Mouse (Mus musculus): ENCODE data around the gene Dctpp1. TPM values are rescaled to one million over a fixed set of nuclear protein-coding genes. Genes with fewer than 3 reads are reported as not detected.

Gene Dctpp1
- polyA plus RNA-seq, 1 experiment from 2014 or later, result 224 TPM

GRCm38 (mm10) chr7:127223106-127223505 is 37.4 kb downstream of the Dctpp1 start:
- Histone ChIP-seq H3K9me3 (no peaks in the 10 kb centered on the region), H3K36me3 (replicated peaks) (peaks cover 8% of the 10 kb centered on the region; the same call in 1 of the 2 replicates), H3K4me1 (no peaks in the 10 kb centered on the region), H3K27ac (no peak overlapping the region), H3K27me3 (no peaks in the 10 kb centered on the region), H3K4me2 (no peak overlapping the region), H3K9ac (no peak overlapping the region), H3K4me3 (replicated peaks) (no peak overlapping the region)
- no peak for ATAC-seq (ENCODE audit: low FRiP score)
- WGBS, result 97% methylated on average over 3 of the region's 3 CpGs

- peaks cover 8% of the 10 kb centered on the region; the same call in 1 of the 2 replicates for H3K36me3 ChIP-seq (replicated peaks)
- no peak overlapping the region for H3K4me3 ChIP-seq (replicated peaks)
- no peak overlapping the region for H3K4me2 ChIP-seq
- H3K4me1 ChIP-seq, result no peaks in the 10 kb centered on the region
- ATAC-seq (ENCODE audit: low FRiP score), result no peak
- no peaks in the 10 kb centered on the region for H3K9me3 ChIP-seq
- WGBS, result 84% methylated on average over 6 of the region's 6 CpGs
- no peak overlapping the region for H3K27ac ChIP-seq
- H3K9ac ChIP-seq, result no peak overlapping the region
- H3K27me3 ChIP-seq, result 0 out of 2 replicates have a peak, but pooled peaks cover 1% of the 10 kb centered on the region
These were observed 40.1 kb downstream of the Dctpp1 start for GRCm38 (mm10) chr7:127220440-127220839.

- no peak overlapping the region for H3K4me2 ChIP-seq
- H3K27me3 ChIP-seq, result peaks cover 19% of the 10 kb centered on the region
- 93% methylated on average over 4 of the region's 4 CpGs for WGBS
- H3K27ac ChIP-seq, result no peak overlapping the region
- peaks cover 8% of the 10 kb centered on the region; the same call in 1 of the 2 replicates for H3K36me3 ChIP-seq (replicated peaks)
- H3K9ac ChIP-seq, result no peak overlapping the region
- H3K9me3 ChIP-seq, result no peaks in the 10 kb centered on the region
- no peak for ATAC-seq (ENCODE audit: low FRiP score)
- H3K4me1 ChIP-seq, result peaks cover 7% of the 10 kb centered on the region; the same call in 1 of the 2 replicates
- H3K4me3 ChIP-seq (replicated peaks), result no peak overlapping the region
These were observed 41.8 kb downstream of the Dctpp1 start for GRCm38 (mm10) chr7:127218670-127219069.

- Histone ChIP-seq H3K27ac (no peak overlapping the region), H3K4me2 (no peak overlapping the region), H3K36me3 (replicated peaks) (peaks cover 8% of the 10 kb centered on the region; the same call in 1 of the 2 replicates), H3K9ac (no peak overlapping the region), H3K4me1 (peaks cover 7% of the 10 kb centered on the region; the same call in 1 of the 2 replicates), H3K4me3 (replicated peaks) (no peak overlapping the region), H3K27me3 (peaks cover 23% of the 10 kb centered on the region), H3K9me3 (no peaks in the 10 kb centered on the region)
- no peak for ATAC-seq (ENCODE audit: low FRiP score)
- WGBS, result 90% methylated on average over 10 of the region's 10 CpGs
These were observed 42.4 kb downstream of the Dctpp1 start for GRCm38 (mm10) chr7:127217901-127218642.

- no peak for ATAC-seq (ENCODE audit: low FRiP score)
- Histone ChIP-seq H3K27me3 (peaks cover 28% of the 10 kb centered on the region), H3K27ac (no peak overlapping the region), H3K36me3 (replicated peaks) (peaks cover 4% of the 10 kb centered on the region; the same call in 1 of the 2 replicates), H3K9me3 (no peaks in the 10 kb centered on the region), H3K4me1 (peaks cover 7% of the 10 kb centered on the region; the same call in 1 of the 2 replicates), H3K9ac (no peak overlapping the region), H3K4me3 (replicated peaks) (no peak overlapping the region), H3K4me2 (no peak overlapping the region)
- 94% methylated on average over 6 of the region's 6 CpGs for WGBS
These were observed 43.0 kb downstream of the Dctpp1 start for GRCm38 (mm10) chr7:127217475-127217874.

GRCm38 (mm10) chr7:127216307-127216706 is 44.2 kb downstream of the Dctpp1 start:
- Histone ChIP-seq H3K36me3 (replicated peaks) (no peaks in the 10 kb centered on the region), H3K4me2 (no peak overlapping the region), H3K9me3 (no peaks in the 10 kb centered on the region), H3K27ac (no peak overlapping the region), H3K27me3 (peaks cover 28% of the 10 kb centered on the region), H3K4me3 (replicated peaks) (no peak overlapping the region), H3K9ac (no peak overlapping the region), H3K4me1 (peaks cover 7% of the 10 kb centered on the region; the same call in 1 of the 2 replicates)
- 94% methylated on average over 5 of the region's 5 CpGs for WGBS
- no peak for ATAC-seq (ENCODE audit: low FRiP score)

- H3K4me3 ChIP-seq (replicated peaks), result no peak overlapping the region
- no peak overlapping the region for H3K27ac ChIP-seq
- peaks cover 28% of the 10 kb centered on the region for H3K27me3 ChIP-seq
- ATAC-seq (ENCODE audit: low FRiP score), result 0 out of 2 replicates have a peak, but pooled peaks have one; percentile 9
- no peak overlapping the region for H3K9ac ChIP-seq
- 23% methylated on average over 33 of the region's 33 CpGs for WGBS
- H3K4me2 ChIP-seq, result peak overlapping the region; percentile 42
- H3K9me3 ChIP-seq, result no peaks in the 10 kb centered on the region
- peaks cover 7% of the 10 kb centered on the region; the same call in 1 of the 2 replicates for H3K4me1 ChIP-seq
- H3K36me3 ChIP-seq (replicated peaks), result no peaks in the 10 kb centered on the region
These were observed 45.3 kb downstream of the Dctpp1 start for GRCm38 (mm10) chr7:127214981-127215871.

GRCm38 (mm10) chr7:127214521-127214920 is 46.0 kb downstream of the Dctpp1 start:
- no peak for ATAC-seq (ENCODE audit: low FRiP score)
- Histone ChIP-seq H3K4me3 (replicated peaks) (no peak overlapping the region), H3K27ac (no peak overlapping the region), H3K27me3 (peaks cover 28% of the 10 kb centered on the region), H3K9me3 (no peaks in the 10 kb centered on the region), H3K4me1 (peaks cover 9% of the 10 kb centered on the region), H3K4me2 (no peak overlapping the region), H3K36me3 (replicated peaks) (no peaks in the 10 kb centered on the region), H3K9ac (no peak overlapping the region)
- 37% methylated on average over 21 of the region's 21 CpGs for WGBS

- H3K4me3 ChIP-seq (replicated peaks), result no peak overlapping the region
These were observed 46.6 kb downstream of the Dctpp1 start for GRCm38 (mm10) chr7:127213930-127214329.

GRCm38 (mm10) chr7:127213485-127213884 is 47.0 kb downstream of the Dctpp1 start:
- no peak overlapping the region for H3K9ac ChIP-seq
- no peak overlapping the region for H3K27ac ChIP-seq
- 46% methylated on average over 7 of the region's 7 CpGs for WGBS
- ATAC-seq (ENCODE audit: low FRiP score), result no peak
- H3K4me2 ChIP-seq, result no peak overlapping the region
- peaks cover 12% of the 10 kb centered on the region for H3K4me1 ChIP-seq
- H3K36me3 ChIP-seq (replicated peaks), result no peaks in the 10 kb centered on the region
- H3K9me3 ChIP-seq, result no peaks in the 10 kb centered on the region
- H3K4me3 ChIP-seq (replicated peaks), result no peak overlapping the region
- H3K27me3 ChIP-seq, result peaks cover 28% of the 10 kb centered on the region

More at GRCm38 (mm10) chr7:127213930-127214329, 46.6 kb downstream of the Dctpp1 start:
- no peak overlapping the region for H3K27ac ChIP-seq
- no peaks in the 10 kb centered on the region for H3K9me3 ChIP-seq
- peaks cover 12% of the 10 kb centered on the region for H3K4me1 ChIP-seq
- no peak for ATAC-seq (ENCODE audit: low FRiP score)
- WGBS, result 44% methylated on average over 12 of the region's 12 CpGs
- no peak overlapping the region for H3K9ac ChIP-seq
- H3K36me3 ChIP-seq (replicated peaks), result no peaks in the 10 kb centered on the region
- no peak overlapping the region for H3K4me2 ChIP-seq
- peaks cover 28% of the 10 kb centered on the region for H3K27me3 ChIP-seq

GRCm38 (mm10) chr7:127212432-127213250 is 47.9 kb downstream of the Dctpp1 start:
- no peak for ATAC-seq (ENCODE audit: low FRiP score)
- Histone ChIP-seq H3K9me3 (no peaks in the 10 kb centered on the region), H3K27ac (no peak overlapping the region), H3K36me3 (replicated peaks) (no peaks in the 10 kb centered on the region), H3K4me3 (replicated peaks) (no peak overlapping the region), H3K9ac (no peak overlapping the region), H3K4me2 (no peak overlapping the region), H3K4me1 (peaks cover 14% of the 10 kb centered on the region), H3K27me3 (peaks cover 28% of the 10 kb centered on the region)
- 86% methylated on average over 12 of the region's 12 CpGs for WGBS

All from forebrain, embryonic 12.5 days (tissue).